Mouse (Mus musculus) gastrocnemius, postnatal 14 days (tissue): ENCODE results near the gene Pou5f2. TPM values are rescaled to one million over a fixed set of nuclear protein-coding genes. Genes with fewer than 3 reads are reported as not detected.
A peak's percentile ranks its signal among the peaks of the same experiment; 100 is the strongest.

Experiments
- DNase-seq: peaks from one replicate; pipeline ENCODE4 v3.0.0; 2021; ENCODE audit warnings: mixed read lengths
- intact Hi-C: fragments of 180-260 bp; cut with DNase I; formaldehyde crosslinking; loops from one replicate; pipeline ENCODE4 v1.15.1; 2025; ENCODE audit warnings: low total_unique reads
- long read RNA-seq, 2 experiments: library from polyadenylated mRNA; stranded (forward); transcript quantifications; one replicate each; pipeline ENCODE4 v2.0.0; 2021
- total RNA-seq, 2 experiments: library from RNA; stranded (reverse); gene quantifications; 2 replicates each; pipeline ENCODE4 v1.2.3; 2021

Pou5f2 gene
- total RNA-seq: under 1 TPM; 0.14 to 0.60 TPM
- long read RNA-seq, experiment 1: 0 reads
- long read RNA-seq, experiment 2: 0 reads

GRCm38 (mm10) chr13:78024683-78025294 lies at the start of gene Pou5f2:
Gene Pou5f2 (plus strand): TSS chr13:78024902.
- DNase-seq: peak; percentile 5
- intact Hi-C loops: no loop called here

GRCm38 (mm10) chr13:77976248-77976647 lies 48.5 kb upstream of the Pou5f2 start:
- intact Hi-C loops: no loop called here
- no peak for DNase-seq

- no peak for DNase-seq
- intact Hi-C loops: no loop called here
These were observed 47.6 kb upstream of the Pou5f2 start for GRCm38 (mm10) chr13:77977121-77977520.

- no peak for DNase-seq
- intact Hi-C loops: loop anchor here (5.0 kb wide), 1 partner anchor 205 kb away; no protein-coding TSS in a partner anchor
These were observed 42.4 kb upstream of the Pou5f2 start for GRCm38 (mm10) chr13:77982105-77982851.

- DNase-seq: no peak
- intact Hi-C loops: loop anchor here (5.0 kb wide), 1 partner anchor 204 kb away; no protein-coding TSS in a partner anchor
These were observed 41.9 kb upstream of the Pou5f2 start for GRCm38 (mm10) chr13:77982852-77983202.

- intact Hi-C loops: loop anchor here (5.0 kb wide), 1 partner anchor 186 kb away; no protein-coding TSS in a partner anchor
- DNase-seq: no peak
These were observed 33.4 kb upstream of the Pou5f2 start for GRCm38 (mm10) chr13:77991189-77991886.

GRCm38 (mm10) chr13:78004649-78005048 lies 20.1 kb upstream of the Pou5f2 start:
- DNase-seq: no peak
- intact Hi-C loops: no loop called here

GRCm38 (mm10) chr13:78005344-78005743 lies 19.4 kb upstream of the Pou5f2 start:
- intact Hi-C loops: no loop called here
- no peak for DNase-seq

GRCm38 (mm10) chr13:78010176-78010575 lies 14.5 kb upstream of the Pou5f2 start:
- DNase-seq: no peak
- intact Hi-C loops: no loop called here

GRCm38 (mm10) chr13:78032821-78033220 lies 8.1 kb downstream of the Pou5f2 start:
- no peak for DNase-seq
- intact Hi-C loops: no loop called here

- intact Hi-C loops: no loop called here
- DNase-seq: no peak
These were observed 12.5 kb downstream of the Pou5f2 start for GRCm38 (mm10) chr13:78037203-78037602.

GRCm38 (mm10) chr13:78043203-78043602 lies 18.5 kb downstream of the Pou5f2 start:
- no peak for DNase-seq
- intact Hi-C loops: no loop called here

- DNase-seq: no peak
- intact Hi-C loops: no loop called here
These were observed 20.4 kb downstream of the Pou5f2 start for GRCm38 (mm10) chr13:78045116-78045515.

Other genes starting within 250 kb of the Pou5f2 start
- 1 to 10 TPM; 1.7 to 2.4 TPM for gene Nr2f1, start 174.9 kb downstream of the Pou5f2 start, total RNA-seq